25 mouse cellular contexts compared by ENCODE assay signal in the genomic region with DNA sequence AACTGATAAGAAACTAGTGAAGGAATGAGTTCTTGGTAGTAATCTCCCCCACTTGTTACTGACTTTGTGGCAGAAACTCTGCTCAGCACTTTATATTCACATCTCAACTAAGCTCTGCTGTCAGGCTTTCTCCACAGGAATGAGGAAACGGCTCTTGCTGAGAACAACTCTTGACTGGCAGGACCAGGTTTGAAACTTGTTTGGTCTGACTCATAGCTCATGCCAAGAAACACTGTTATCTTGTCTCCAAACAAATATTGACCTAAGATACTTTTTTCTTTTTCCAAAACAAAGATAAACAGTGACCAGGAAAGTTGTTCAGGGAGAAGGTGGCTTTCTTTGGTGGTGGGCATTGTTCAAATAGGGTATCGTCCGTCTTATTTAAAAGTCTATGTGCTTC. TPM values are rescaled to one million over a fixed set of nuclear protein-coding genes. Genes with fewer than 3 reads are reported as not detected.
"Had no signal": no experiment of that assay in that cellular context is flagged by ENCODE, and none has a peak within 500 bp of the region (broad histone marks: within the 10 kb centered on the region; RNA-seq: fewer than 3 reads in every experiment).

No protein-coding gene starts in this region.

- H3K4me3 ChIP-seq: limb, embryonic 12.5 days; limb, embryonic 15.5 days; liver, embryonic 13.5 days; midbrain, embryonic 12.5 days; midbrain, embryonic 15.5 days; neural tube, embryonic 12.5 days; neural tube, embryonic 15.5 days had no signal

- DNase-seq: kidney, adult 18-20 months; kidney, adult 9 months; kidney, postnatal 14 days; kidney, postnatal 4 days; left cerebral cortex, postnatal 4 days; liver, embryonic 13.5 days; lung, embryonic 14.5 days; lung, postnatal 10 days; right cerebral cortex, adult 18-20 months; right cerebral cortex, postnatal 14 days; right cerebral cortex, postnatal 4 days; thymus, postnatal 36 days had no signal

- H3K4me1 ChIP-seq: limb, embryonic 12.5 days; limb, embryonic 15.5 days; liver, embryonic 13.5 days; midbrain, embryonic 12.5 days; midbrain, embryonic 15.5 days; neural tube, embryonic 12.5 days; neural tube, embryonic 15.5 days had no signal

- H3K27ac ChIP-seq: limb, embryonic 12.5 days; limb, embryonic 15.5 days; liver, embryonic 13.5 days; macrophage; midbrain, embryonic 12.5 days; midbrain, embryonic 15.5 days; neural tube, embryonic 12.5 days; neural tube, embryonic 15.5 days had no signal

- ATAC-seq: inflammation-experienced regulatory T-cells, adult 6 months; intestine, embryonic 16.5 days; midbrain, embryonic 15.5 days had no signal

- H3K4me2 ChIP-seq: limb, embryonic 12.5 days; limb, embryonic 15.5 days; liver, embryonic 13.5 days; lung, embryonic 14.5 days; midbrain, embryonic 12.5 days; midbrain, embryonic 15.5 days; neural tube, embryonic 12.5 days; neural tube, embryonic 15.5 days had no signal

- H3K9me3 ChIP-seq: limb, embryonic 12.5 days; limb, embryonic 15.5 days; liver, embryonic 13.5 days; midbrain, embryonic 12.5 days; midbrain, embryonic 15.5 days; neural tube, embryonic 12.5 days; neural tube, embryonic 15.5 days had no signal

- H3K9ac ChIP-seq: limb, embryonic 12.5 days; limb, embryonic 15.5 days; liver, embryonic 13.5 days; lung, embryonic 14.5 days; midbrain, embryonic 12.5 days; midbrain, embryonic 15.5 days; neural tube, embryonic 12.5 days; neural tube, embryonic 15.5 days had no signal

- H3K27me3 ChIP-seq: liver, embryonic 13.5 days; midbrain, embryonic 12.5 days; midbrain, embryonic 15.5 days; neural tube, embryonic 12.5 days; neural tube, embryonic 15.5 days had no signal

- H3K36me3 ChIP-seq: limb, embryonic 12.5 days; limb, embryonic 15.5 days; liver, embryonic 13.5 days; midbrain, embryonic 12.5 days; midbrain, embryonic 15.5 days; neural tube, embryonic 12.5 days; neural tube, embryonic 15.5 days had no signal

RNA-seq across cellular contexts. Expression of a gene that starts 45.3 kb away (rescaled TPM):
- total RNA-seq: layer of hippocampus, adult 18-20 months; left cerebral cortex, adult 8-10 months; left cerebral cortex, postnatal 14 days; left cerebral cortex, postnatal 4 days; megakaryocyte, adult 5-6 weeks had no signal
- polyA plus RNA-seq: macrophage; midbrain, embryonic 12.5 days; neural tube, embryonic 15.5 days had no signal
